Mouse (Mus musculus): Measurements from ENCODE around the gene Lat2. TPM values are rescaled to one million over a fixed set of nuclear protein-coding genes. Genes with fewer than 3 reads are reported as not detected.
"Not testable (repeated sequence)": the region's sequence is repeated elsewhere in the genome, so short reads cannot be mapped to it uniquely, and the experiment has no call there.

Lat2 gene
- polyA plus RNA-seq (2016; fragmentation: Nextera tagmentation; extraction: Ambion mirVana), result 2.8 and 4.2 TPM in 2 replicates

DNA sequence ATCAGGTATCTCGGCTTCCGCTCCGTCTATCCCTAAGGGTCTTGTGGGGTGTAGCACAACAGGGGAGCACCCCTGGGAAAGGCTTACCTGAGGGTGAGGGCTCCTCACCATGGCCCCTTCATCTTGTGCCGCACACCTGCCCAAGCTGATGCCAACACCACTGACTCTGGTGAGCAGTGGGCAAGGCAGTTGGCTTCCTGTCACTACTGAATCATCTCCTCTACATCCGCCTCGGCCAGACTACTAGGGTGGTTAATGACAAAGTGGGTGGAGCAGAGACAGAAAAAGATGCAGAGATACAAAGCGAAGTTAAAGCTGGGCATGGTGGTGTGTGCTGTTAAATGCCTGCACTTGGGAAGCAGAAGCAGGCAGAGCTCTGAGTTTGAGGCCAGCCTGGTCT lies at the start of gene Lat2:
TSS of gene Lat2 (minus strand) at position 224 of the 400 bp plus-strand sequence.
- no peaks in the 10 kb centered on the region for H3K9me3 ChIP-seq
- peaks cover 58% of the 10 kb centered on the region for H3K36me3 ChIP-seq (replicated peaks)
- no peaks in the 10 kb centered on the region for H3K27me3 ChIP-seq (ENCODE audit: poor library complexity, severe bottlenecking)
- H3K27ac ChIP-seq, result no peak within 1 kb of the TSS
- WGBS, result 93% methylated on average over 7 of the region's 7 CpGs
- peaks cover 4% of the 10 kb centered on the region; the same call in 1 of the 2 replicates for H3K4me1 ChIP-seq
- no peak for DNase-seq (ENCODE audit: extremely low spot score, low spot score)
- H3K4me3 ChIP-seq, result no peak within 1 kb of the TSS

DNA sequence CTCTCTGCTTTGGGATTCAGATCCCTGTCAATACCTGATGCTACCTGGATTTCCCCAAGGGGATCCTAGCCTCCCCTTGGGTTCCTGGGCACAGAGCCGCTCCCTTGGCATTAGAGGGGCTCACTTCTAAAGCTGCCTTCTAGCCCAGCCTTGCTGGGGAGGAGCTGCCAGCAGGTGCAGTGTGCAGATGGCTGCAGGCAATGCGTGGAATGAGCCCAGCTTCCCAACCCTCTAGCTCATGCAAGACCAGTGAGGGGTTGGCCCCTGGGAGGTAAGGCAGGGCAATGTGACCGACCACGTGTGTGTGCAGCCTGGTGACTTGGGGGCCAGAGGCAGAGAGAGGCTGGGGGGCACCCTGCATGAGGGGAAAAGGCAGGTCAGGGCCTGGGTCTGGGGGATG lies 41.9 kb upstream of the Lat2 start:
- no peak overlapping the region for H3K4me3 ChIP-seq
- H3K27me3 ChIP-seq (ENCODE audit: poor library complexity, severe bottlenecking), result no peaks in the 10 kb centered on the region
- H3K4me1 ChIP-seq, result 0 out of 2 replicates have a peak, but pooled peaks cover 6% of the 10 kb centered on the region
- peaks cover 49% of the 10 kb centered on the region for H3K36me3 ChIP-seq (replicated peaks)
- H3K27ac ChIP-seq, result peak overlapping the region; percentile 48; the same call in 1 of the 2 replicates
- H3K9me3 ChIP-seq, result no peaks in the 10 kb centered on the region
- WGBS, result 82% methylated on average over 4 of the region's 4 CpGs
- no peak for DNase-seq (ENCODE audit: extremely low spot score, low spot score)

DNA sequence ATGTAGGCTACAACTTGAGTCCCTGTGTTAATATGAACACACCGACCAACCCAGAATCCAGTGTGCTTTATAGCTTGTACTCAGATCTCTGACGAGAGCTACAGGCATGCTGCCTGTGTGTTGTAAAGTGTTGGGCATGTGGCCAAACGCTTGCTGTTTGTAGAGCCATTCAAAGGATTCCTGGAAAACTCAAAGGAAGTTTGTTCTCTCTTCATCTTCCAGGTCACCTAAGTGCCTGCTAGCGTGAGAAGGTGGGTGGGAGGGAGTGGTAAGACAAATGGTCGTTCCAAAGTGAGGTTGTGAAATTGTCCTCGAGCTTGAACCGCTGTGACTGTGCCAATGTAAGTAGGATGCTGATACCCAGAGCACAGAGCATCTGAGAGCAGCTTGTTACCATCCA lies 37.2 kb upstream of the Lat2 start:
- no peak overlapping the region for H3K27ac ChIP-seq
- H3K27me3 ChIP-seq (ENCODE audit: poor library complexity, severe bottlenecking), result no peaks in the 10 kb centered on the region
- H3K36me3 ChIP-seq (replicated peaks), result peaks cover 8% of the 10 kb centered on the region
- no peak for DNase-seq (ENCODE audit: extremely low spot score, low spot score)
- 0 out of 2 replicates have a peak, but pooled peaks cover 6% of the 10 kb centered on the region for H3K4me1 ChIP-seq
- no peak overlapping the region for H3K4me3 ChIP-seq
- 81% methylated on average over 7 of the region's 7 CpGs for WGBS
- no peaks in the 10 kb centered on the region; the same call in 1 of the 2 replicates for H3K9me3 ChIP-seq

DNA sequence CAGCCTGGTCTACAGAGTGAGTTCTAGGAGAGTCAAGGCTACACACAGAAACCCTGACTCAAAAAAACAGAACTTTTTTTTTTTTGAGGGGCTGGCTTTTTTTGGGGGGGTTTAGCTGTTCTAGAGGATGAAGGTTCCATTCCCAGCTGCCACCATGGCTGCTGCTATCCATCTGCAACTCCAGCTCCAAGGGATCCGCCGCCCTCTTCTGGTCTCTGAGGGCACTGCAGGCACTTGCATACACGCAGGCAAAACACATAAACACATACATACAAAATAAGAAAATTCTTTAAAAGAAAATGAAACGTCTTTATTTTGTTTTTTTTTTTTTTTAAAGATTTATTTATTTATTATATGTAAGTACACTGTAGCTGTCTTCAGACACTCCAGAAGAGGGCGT lies 36.1 kb upstream of the Lat2 start:
- Histone ChIP-seq H3K9me3 (no peaks in the 10 kb centered on the region; the same call in 1 of the 2 replicates), H3K4me1 (0 out of 2 replicates have a peak, but pooled peaks cover 3% of the 10 kb centered on the region), H3K27me3 (ENCODE audit: poor library complexity, severe bottlenecking) (no peaks in the 10 kb centered on the region), H3K27ac (no peak overlapping the region), H3K36me3 (replicated peaks) (no peaks in the 10 kb centered on the region), H3K4me3 (no peak overlapping the region)
- WGBS, result 57% methylated on average over 5 of the region's 5 CpGs
- DNase-seq (ENCODE audit: extremely low spot score, low spot score), result peak; percentile 31

DNA sequence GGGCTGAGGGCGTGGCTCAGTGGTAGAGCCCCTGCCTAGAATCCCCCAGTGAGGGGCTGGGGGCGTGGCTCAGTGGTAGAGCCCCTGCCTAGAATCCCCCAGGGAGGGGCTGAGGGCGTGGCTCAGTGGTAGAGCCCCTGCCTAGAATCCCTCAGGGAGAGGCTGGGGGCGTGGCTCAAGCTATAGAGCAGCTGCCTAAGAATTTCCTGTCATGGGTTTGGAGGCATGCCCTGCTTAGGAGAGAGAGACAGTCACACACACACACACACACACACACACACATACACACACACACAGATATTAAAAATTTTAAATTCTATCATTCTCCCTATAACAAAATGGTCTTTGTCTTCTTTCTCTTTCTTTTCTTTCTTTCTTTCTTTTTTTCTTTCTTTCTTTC lies 34.2 kb upstream of the Lat2 start:
- not testable (repeated sequence) for H3K27ac ChIP-seq; H3K4me3 ChIP-seq; DNase-seq (ENCODE audit: extremely low spot score, low spot score); H3K36me3 ChIP-seq (replicated peaks); H3K9me3 ChIP-seq; H3K4me1 ChIP-seq; H3K27me3 ChIP-seq (ENCODE audit: poor library complexity, severe bottlenecking)
- WGBS, result 91% methylated on average over 3 of the region's 4 CpGs

DNA sequence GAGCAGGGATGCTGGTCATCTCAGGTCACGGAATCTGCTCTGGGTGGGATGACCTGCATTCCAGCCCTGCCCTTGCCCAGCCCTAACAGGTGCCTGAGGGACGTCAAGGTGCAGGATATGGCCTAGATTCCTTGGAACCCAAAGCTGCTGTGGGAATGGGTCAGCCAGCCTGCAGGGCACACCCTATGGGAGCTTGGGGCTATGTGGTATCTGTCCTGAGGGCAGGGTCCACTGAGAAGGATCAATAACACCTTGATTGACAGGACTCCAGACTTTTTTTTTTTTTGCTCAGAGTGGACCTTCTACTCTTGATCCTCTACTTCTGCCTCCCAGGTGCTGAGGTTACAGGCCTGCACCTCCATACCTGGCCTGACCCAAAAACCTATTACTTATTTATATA lies 32.6 kb upstream of the Lat2 start:
- H3K4me1 ChIP-seq, result no peaks in the 10 kb centered on the region
- no peaks in the 10 kb centered on the region; the same call in 1 of the 2 replicates for H3K9me3 ChIP-seq
- H3K36me3 ChIP-seq (replicated peaks), result no peaks in the 10 kb centered on the region
- H3K27ac ChIP-seq, result no peak overlapping the region
- H3K27me3 ChIP-seq (ENCODE audit: poor library complexity, severe bottlenecking), result no peaks in the 10 kb centered on the region
- no peak for DNase-seq (ENCODE audit: extremely low spot score, low spot score)
- 71% methylated on average over 2 of the region's 2 CpGs for WGBS
- no peak overlapping the region for H3K4me3 ChIP-seq

DNA sequence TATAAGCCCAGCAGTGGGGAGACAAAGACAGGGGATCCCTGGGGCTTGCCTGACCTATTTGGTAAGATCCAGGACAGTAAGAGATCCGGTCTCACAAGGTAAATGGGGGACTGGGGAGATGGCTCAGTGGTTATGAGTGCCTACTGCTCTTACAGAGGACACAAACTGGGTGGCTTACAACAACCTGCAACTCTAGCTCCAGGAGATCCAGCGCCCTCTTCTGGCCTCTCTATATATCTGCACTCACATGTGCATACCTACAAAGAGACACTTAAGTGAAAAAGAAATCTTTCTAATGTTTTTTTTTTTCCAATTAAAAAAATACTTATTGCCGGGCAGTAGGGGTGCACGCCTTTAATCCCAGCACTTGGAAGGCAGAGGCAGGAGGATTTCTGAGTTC lies 31.6 kb upstream of the Lat2 start:
- 78% methylated on average over 4 of the region's 4 CpGs for WGBS
- DNase-seq (ENCODE audit: extremely low spot score, low spot score), result no peak
- no peaks in the 10 kb centered on the region for H3K36me3 ChIP-seq (replicated peaks)
- H3K27me3 ChIP-seq (ENCODE audit: poor library complexity, severe bottlenecking), result no peaks in the 10 kb centered on the region
- no peaks in the 10 kb centered on the region for H3K4me1 ChIP-seq
- no peak overlapping the region for H3K4me3 ChIP-seq
- H3K9me3 ChIP-seq, result no peaks in the 10 kb centered on the region; the same call in 1 of the 2 replicates
- no peak overlapping the region for H3K27ac ChIP-seq

DNA sequence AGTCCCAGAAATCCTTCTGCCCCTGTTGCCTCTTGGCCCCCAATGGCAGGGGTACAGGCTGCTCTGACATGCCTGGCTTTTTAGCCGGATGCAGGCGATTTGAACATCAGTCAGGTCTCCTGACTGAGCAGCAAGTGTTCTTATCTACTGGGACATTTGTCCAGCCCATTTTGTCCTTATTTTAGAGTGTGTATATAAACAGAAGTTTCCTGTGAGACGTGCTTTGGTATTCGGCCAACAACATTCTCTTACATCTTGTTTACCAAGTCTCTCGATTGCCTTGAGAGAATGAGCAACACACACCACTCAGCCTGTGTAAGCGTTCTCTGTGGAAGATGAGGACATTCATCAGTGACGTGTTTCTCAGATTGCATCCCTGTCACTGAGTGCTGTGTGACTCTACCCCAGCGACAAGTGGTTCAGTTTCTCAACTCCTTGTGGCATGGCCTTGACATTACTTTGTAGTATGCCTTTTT lies 29.9 kb upstream of the Lat2 start:
- peaks cover 5% of the 10 kb centered on the region for H3K4me1 ChIP-seq
- no peak for DNase-seq (ENCODE audit: extremely low spot score, low spot score)
- H3K36me3 ChIP-seq (replicated peaks), result no peaks in the 10 kb centered on the region
- H3K9me3 ChIP-seq, result no peaks in the 10 kb centered on the region
- 83% methylated on average over 8 of the region's 8 CpGs for WGBS
- no peak overlapping the region for H3K27ac ChIP-seq
- H3K4me3 ChIP-seq, result no peak overlapping the region
- H3K27me3 ChIP-seq (ENCODE audit: poor library complexity, severe bottlenecking), result no peaks in the 10 kb centered on the region

DNA sequence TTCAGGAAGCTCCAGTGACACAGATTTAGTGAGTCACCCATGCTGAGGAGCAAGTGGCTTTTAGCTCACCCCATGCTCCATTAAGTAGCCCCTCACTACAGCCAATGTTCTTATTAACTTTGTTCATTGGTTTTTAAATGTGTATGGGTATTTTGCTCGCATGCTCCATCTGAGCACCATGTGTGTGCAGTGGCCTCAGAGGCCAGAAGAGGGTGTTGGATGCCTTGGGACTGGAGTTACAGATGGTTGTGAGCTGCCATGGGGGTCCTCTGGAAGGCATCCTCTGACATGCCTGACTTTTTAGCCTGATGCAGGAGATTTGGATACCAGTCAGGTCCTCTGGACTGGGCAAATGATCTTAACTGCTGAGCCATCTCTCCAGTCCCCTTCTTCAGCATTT lies 29.3 kb upstream of the Lat2 start:
- no peak overlapping the region for H3K4me3 ChIP-seq
- H3K36me3 ChIP-seq (replicated peaks), result no peaks in the 10 kb centered on the region
- DNase-seq (ENCODE audit: extremely low spot score, low spot score), result no peak
- H3K27ac ChIP-seq, result no peak overlapping the region
- 79% methylated on average over 1 of the region's 1 CpGs for WGBS
- peaks cover 9% of the 10 kb centered on the region for H3K4me1 ChIP-seq
- no peaks in the 10 kb centered on the region for H3K27me3 ChIP-seq (ENCODE audit: poor library complexity, severe bottlenecking)
- no peaks in the 10 kb centered on the region for H3K9me3 ChIP-seq

DNA sequence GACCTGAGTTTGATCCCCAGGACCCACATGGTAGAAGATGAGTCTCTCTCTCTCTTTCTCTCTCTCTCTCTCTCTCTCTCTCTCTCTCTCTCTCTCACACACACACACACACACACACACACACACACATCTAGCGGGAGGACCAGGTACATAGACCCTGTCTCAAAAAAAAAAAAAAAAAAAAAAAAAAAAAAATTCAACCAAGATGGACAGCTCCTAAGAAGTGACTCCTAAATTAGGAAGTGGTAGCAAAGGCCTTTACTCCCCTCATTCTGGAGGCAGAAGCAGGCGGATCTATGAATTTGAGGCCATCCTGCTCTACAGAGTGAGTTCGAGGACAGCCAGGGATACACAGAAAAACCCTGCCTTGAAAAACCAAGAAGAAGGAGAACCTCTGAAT lies 25.5 kb upstream of the Lat2 start:
- no peaks in the 10 kb centered on the region for H3K27me3 ChIP-seq (ENCODE audit: poor library complexity, severe bottlenecking)
- no peak overlapping the region for H3K27ac ChIP-seq
- H3K4me3 ChIP-seq, result no peak overlapping the region
- H3K4me1 ChIP-seq, result peaks cover 18% of the 10 kb centered on the region
- peaks cover 22% of the 10 kb centered on the region for H3K36me3 ChIP-seq (replicated peaks)
- no peaks in the 10 kb centered on the region for H3K9me3 ChIP-seq
- WGBS, result 91% methylated on average over 3 of the region's 3 CpGs
- DNase-seq (ENCODE audit: extremely low spot score, low spot score), result no peak

DNA sequence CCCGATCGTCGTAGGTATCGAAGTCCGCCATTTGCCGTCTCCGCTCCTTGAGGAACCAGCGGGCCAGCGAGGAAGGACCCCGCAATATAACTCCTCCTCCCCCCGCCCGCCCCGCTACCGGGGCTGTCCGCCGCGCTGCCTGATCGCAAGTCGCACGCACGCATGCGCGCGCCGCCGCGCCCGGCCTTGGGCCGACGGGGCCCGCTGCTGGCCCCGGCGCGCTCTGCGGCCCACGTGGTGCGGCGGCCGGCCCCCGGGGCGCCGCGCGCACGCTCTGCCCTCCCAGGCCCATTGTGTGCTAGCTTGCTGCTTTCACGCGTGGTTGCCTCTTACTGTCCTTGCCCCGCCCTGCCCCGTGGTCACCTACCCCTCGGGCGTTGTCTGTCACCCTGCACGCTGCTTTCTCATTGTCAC lies 24.5 kb upstream of the Lat2 start, which contains the start of gene Eif4h:
TSS of gene Eif4h (minus strand) at position 222 of the 414 bp plus-strand sequence.
- WGBS, result under 1% methylated on average over 52 of the region's 52 CpGs
- peaks cover 18% of the 10 kb centered on the region for H3K4me1 ChIP-seq
- peak within 1 kb of the TSS; percentile 99 for H3K4me3 ChIP-seq
- H3K9me3 ChIP-seq, result no peaks in the 10 kb centered on the region
- H3K36me3 ChIP-seq (replicated peaks), result peaks cover 33% of the 10 kb centered on the region
- DNase-seq (ENCODE audit: extremely low spot score, low spot score), result peak; percentile 95
- H3K27me3 ChIP-seq (ENCODE audit: poor library complexity, severe bottlenecking), result no peaks in the 10 kb centered on the region
- H3K27ac ChIP-seq, result peak within 1 kb of the TSS; percentile 99

DNA sequence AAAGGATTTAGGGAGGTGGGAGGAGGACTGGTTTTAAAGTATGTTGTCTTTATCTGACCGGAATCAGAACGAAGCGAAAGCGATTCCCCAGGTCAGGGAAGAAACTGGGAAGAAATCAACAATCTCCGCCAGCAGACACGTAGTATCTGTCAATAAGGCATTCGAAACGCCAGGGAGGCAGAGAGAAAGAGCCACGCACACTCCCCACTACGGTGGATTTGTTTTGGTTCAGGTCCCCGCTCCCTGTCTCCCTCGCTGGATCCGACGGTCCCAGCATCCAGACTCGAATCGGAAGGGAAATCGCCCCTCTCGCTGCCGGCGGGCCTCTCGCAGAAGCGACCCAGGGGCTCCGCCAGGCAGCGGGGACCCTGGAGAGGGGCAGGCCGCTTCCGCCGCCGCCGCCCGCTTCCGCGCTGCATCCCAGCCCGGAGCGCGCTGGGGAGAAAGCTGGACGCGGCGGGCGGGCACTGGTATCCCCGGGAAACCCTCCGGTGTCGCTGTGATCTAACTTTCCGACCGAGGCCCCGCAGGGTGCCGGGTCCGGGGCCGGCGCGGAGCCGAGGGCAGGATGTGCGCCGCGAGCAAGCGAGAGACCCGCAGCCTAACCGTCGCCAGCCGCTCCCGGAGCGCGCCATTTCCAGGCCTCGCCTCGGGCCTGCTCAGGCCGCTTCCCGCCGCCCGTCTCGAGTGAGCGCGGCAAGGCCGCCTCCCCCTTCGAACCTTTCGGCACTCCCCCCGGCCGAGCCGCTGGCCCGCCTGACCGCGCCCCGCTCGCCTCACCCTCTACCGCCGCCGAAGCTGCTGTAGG lies 23.8 kb upstream of the Lat2 start:
- Histone ChIP-seq H3K36me3 (replicated peaks) (peaks cover 39% of the 10 kb centered on the region), H3K27ac (peak overlapping the region; percentile 99), H3K27me3 (ENCODE audit: poor library complexity, severe bottlenecking) (no peaks in the 10 kb centered on the region), H3K9me3 (no peaks in the 10 kb centered on the region), H3K4me1 (peaks cover 18% of the 10 kb centered on the region), H3K4me3 (peak overlapping the region; percentile 99)
- under 1% methylated on average over 85 of the region's 85 CpGs for WGBS
- no peak for DNase-seq (ENCODE audit: extremely low spot score, low spot score)

DNA sequence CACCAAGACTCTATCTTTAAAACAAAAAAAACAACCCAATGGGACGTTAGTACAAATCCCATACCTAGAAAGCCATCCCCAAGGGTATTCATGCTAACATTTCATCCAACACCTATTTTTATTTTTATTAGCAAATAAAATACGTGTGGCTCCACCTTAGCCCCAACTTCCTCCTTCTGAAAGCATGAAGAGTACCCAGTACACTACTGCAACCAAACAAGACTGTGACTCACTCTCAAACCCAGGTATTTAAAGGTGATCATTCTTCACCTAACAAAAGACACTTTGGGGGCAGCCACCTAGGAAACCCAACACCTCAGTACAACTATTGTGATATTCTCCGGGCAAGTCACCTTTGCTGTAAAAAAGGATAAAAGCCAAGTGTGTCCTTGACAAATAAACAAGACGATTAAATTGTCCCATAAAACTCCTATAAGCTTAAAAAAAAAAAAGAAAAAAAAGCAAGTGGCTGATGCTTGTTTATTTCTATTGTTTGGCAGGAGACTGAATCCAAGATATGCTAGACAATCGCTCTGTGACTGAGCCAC lies 23.1 kb upstream of the Lat2 start:
- H3K9me3 ChIP-seq, result no peaks in the 10 kb centered on the region
- peak overlapping the region; percentile 99 for H3K4me3 ChIP-seq
- H3K27ac ChIP-seq, result peak overlapping the region; percentile 99
- WGBS, result 40% methylated on average over 5 of the region's 5 CpGs
- H3K36me3 ChIP-seq (replicated peaks), result peaks cover 47% of the 10 kb centered on the region
- DNase-seq (ENCODE audit: extremely low spot score, low spot score), result no peak
- peaks cover 18% of the 10 kb centered on the region for H3K4me1 ChIP-seq
- H3K27me3 ChIP-seq (ENCODE audit: poor library complexity, severe bottlenecking), result no peaks in the 10 kb centered on the region
